Mouse (Mus musculus) C2C12 (cell line): ENCODE measurements at regions not wholly inside any gene's neighbourhood (a gene's known extent, or its start where the extent isn't known, plus 50 kb on each side); places are given as distances from the start of the nearest gene placed in this dataset.

ENCODE experiments used
- H3K27me3 ChIP-seq: one replicate; pipeline ENCODE4 v1.6.1; 2011; ENCODE audit not compliant: control insufficient read depth, insufficient read depth, insufficient read length
- H3K36me3 ChIP-seq: one replicate; pipeline ENCODE4 v1.6.1; 2011; ENCODE audit not compliant: control insufficient read depth, insufficient read depth
- H3K4me3 ChIP-seq: one replicate; pipeline ENCODE4 v1.5.1; 2011; ENCODE audit warnings: mild to moderate bottlenecking, control low read depth; ENCODE audit not compliant: poor library complexity, insufficient read depth, severe bottlenecking
- H3K79me2 ChIP-seq: one replicate; pipeline ENCODE4 v1.6.1; 2011; ENCODE audit not compliant: control insufficient read depth, insufficient read depth
- H3K79me3 ChIP-seq: one replicate; pipeline ENCODE4 v1.6.1; 2011; ENCODE audit warnings: low read depth, control low read depth
- H3ac ChIP-seq: one replicate; pipeline ENCODE3; 2011; ENCODE audit warnings: low read depth; ENCODE audit not compliant: control insufficient read depth, insufficient read length
- CEBPB ChIP-seq: IDR thresholded peaks from one replicate; pipeline ENCODE4 v1.6.1; 2011; ENCODE audit warnings: low read depth, mild to moderate bottlenecking, control low read depth, moderate library complexity
- CTCF ChIP-seq: IDR thresholded peaks from one replicate; pipeline ENCODE4 v1.5.1; 2011; ENCODE audit not compliant: control insufficient read depth, insufficient read depth, insufficient read length
- FOSL1 ChIP-seq: IDR thresholded peaks from one replicate; pipeline ENCODE4 v1.8.0; 2011; ENCODE audit warnings: mild to moderate bottlenecking, low read length; ENCODE audit not compliant: poor library complexity, insufficient read depth, severe bottlenecking
- MAX ChIP-seq: IDR thresholded peaks from one replicate; pipeline ENCODE4 v1.6.1; 2011; ENCODE audit warnings: mild to moderate bottlenecking, control low read depth
- MYOD1 ChIP-seq: IDR thresholded peaks from one replicate; pipeline ENCODE4 v1.6.1; 2011; ENCODE audit warnings: low read depth; ENCODE audit not compliant: control insufficient read depth, insufficient read length
- MYOG ChIP-seq: IDR thresholded peaks from one replicate; pipeline ENCODE4 v1.6.1; 2011; ENCODE audit not compliant: control insufficient read depth, insufficient read length; ENCODE audit errors: extremely low read depth
- USF1 ChIP-seq: IDR thresholded peaks from one replicate; pipeline ENCODE4 v1.6.1; 2011; ENCODE audit warnings: low read depth, mild to moderate bottlenecking, control low read depth, moderate library complexity

- no peaks in the 10 kb centered on the region for H3K36me3 ChIP-seq
- H3K27me3 ChIP-seq, result no peaks in the 10 kb centered on the region
- no peaks in the 10 kb centered on the region for H3K79me2 ChIP-seq
- H3ac ChIP-seq, result no peak overlapping the region
- H3K4me3 ChIP-seq, result no peak overlapping the region
- no peaks in the 10 kb centered on the region for H3K79me3 ChIP-seq
- TF ChIP-seq MYOD1, result no peak
These were observed 264.9 kb upstream of the Pum3 start for GRCm38 (mm10) chr19:27694478-27694877.

DNA sequence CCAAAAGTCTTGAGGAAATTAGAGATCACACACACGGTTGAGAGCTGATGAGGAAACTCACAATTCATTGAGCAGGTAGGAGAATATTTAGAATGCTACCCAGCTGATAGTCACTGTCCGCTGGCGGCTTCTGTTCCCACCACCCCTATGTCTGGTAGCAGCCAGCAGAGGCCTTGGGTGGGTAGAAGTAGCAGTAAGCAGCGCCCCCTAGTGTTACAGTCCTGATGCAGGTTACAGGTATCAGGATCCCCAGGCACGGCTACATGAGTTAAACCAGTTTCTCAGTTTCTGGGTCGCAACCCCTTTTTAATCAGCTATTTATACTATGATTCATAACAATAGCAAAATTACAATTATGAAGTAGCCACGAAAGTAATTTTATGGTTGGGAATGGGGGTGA, 264.1 kb upstream of the Pum3 start:
- Histone ChIP-seq H3K79me3 (no peaks in the 10 kb centered on the region), H3K4me3 (no peak overlapping the region), H3ac (no peak overlapping the region), H3K79me2 (no peaks in the 10 kb centered on the region), H3K36me3 (no peaks in the 10 kb centered on the region), H3K27me3 (no peaks in the 10 kb centered on the region)
- TF ChIP-seq USF1, result no peak
- no peak for TF ChIP-seq FOSL1
- TF ChIP-seq MYOD1, result no peak
- no peak for TF ChIP-seq CEBPB
- TF ChIP-seq CTCF, result no peak
- TF ChIP-seq MAX, result no peak
- TF ChIP-seq MYOG, result no peak

DNA sequence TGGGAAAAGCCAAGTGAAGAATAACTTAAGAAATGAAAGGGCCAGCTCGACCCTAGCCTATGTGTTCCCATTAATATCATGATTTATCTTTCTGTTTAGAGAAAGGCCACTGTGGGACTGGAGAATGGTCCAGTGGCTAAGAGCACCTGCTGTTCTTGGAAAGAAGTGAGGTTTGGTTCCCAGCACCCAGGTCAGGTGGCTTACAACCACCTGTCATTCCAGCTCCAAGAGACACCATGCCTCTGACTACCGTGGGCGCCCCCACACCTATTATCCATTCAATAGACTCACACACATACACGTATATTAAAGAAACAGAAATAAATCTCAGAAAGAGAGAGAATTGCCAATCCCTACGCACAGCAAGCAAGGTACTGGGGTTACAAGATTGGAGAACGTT, 263.3 kb upstream of the Pum3 start:
- Histone ChIP-seq H3K27me3 (no peaks in the 10 kb centered on the region), H3K36me3 (no peaks in the 10 kb centered on the region), H3K79me2 (no peaks in the 10 kb centered on the region), H3ac (no peak overlapping the region), H3K79me3 (no peaks in the 10 kb centered on the region), H3K4me3 (no peak overlapping the region)
- TF ChIP-seq MAX (no peak), CTCF (no peak), MYOD1 (no peak), USF1 (no peak), FOSL1 (no peak), CEBPB (no peak), MYOG (no peak)

- H3K79me3 ChIP-seq, result no peaks in the 10 kb centered on the region
- H3K79me2 ChIP-seq, result no peaks in the 10 kb centered on the region
- no peak overlapping the region for H3K4me3 ChIP-seq
- H3K36me3 ChIP-seq, result no peaks in the 10 kb centered on the region
- no peak for TF ChIP-seq USF1
- no peak for TF ChIP-seq CEBPB
- no peak for TF ChIP-seq MYOD1
- no peak for TF ChIP-seq FOSL1
- no peak for TF ChIP-seq MAX
- no peak for TF ChIP-seq MYOG
- TF ChIP-seq CTCF, result no peak
- no peak overlapping the region for H3ac ChIP-seq
- no peaks in the 10 kb centered on the region for H3K27me3 ChIP-seq
These were observed 253.8 kb upstream of the Pum3 start for GRCm38 (mm10) chr19:27683426-27683825.

DNA sequence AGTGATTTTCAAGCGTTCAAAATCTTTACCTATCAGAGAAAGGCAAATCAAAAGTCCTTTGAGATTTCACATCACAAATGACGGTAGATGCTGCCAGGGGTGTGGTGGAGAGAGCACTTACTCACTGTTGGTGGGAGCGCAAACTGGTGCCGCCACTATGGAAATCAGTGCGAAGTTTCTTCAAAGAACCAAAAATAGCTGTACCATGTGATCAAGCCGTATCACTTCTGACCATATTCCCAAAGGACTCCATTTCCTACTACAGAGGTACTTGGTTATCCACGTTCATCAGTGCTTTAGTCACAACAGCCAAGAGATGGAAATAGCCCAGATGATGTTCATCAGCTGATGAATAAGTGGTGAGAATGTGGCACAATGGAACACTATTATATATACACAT, 249.8 kb upstream of the Pum3 start:
- Histone ChIP-seq H3K27me3 (no peaks in the 10 kb centered on the region), H3ac (no peak overlapping the region), H3K36me3 (no peaks in the 10 kb centered on the region), H3K4me3 (no peak overlapping the region), H3K79me2 (no peaks in the 10 kb centered on the region), H3K79me3 (no peaks in the 10 kb centered on the region)
- TF ChIP-seq USF1 (no peak), CTCF (no peak), MYOG (no peak), MAX (no peak), CEBPB (no peak), FOSL1 (no peak), MYOD1 (no peak)

DNA sequence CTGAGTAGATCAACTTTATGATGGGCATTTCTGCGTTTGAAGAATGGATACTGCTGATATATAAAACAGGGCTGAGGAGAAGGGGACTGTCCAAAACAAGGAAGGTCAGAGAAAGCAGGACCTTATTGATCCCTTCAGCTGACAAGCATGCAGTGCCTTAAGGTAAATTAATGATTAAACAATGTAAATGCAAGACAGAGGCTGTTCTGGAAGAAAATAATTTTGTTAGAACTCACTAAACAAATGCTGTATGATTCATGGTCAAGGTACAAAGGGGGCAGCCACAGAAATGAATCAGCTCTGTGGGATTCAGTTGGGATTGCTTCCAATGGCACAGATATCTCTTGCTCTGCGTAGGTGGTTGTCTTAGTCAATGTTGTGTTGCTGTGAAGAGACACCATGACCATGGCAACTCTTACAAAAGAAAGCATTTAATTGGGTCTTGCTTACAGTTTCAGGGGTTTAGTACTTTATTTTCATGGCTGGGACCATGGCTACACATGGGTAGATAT, 243.1 kb upstream of the Pum3 start:
- Histone ChIP-seq H3K79me3 (no peaks in the 10 kb centered on the region), H3K27me3 (no peaks in the 10 kb centered on the region), H3K36me3 (no peaks in the 10 kb centered on the region), H3ac (no peak overlapping the region), H3K79me2 (no peaks in the 10 kb centered on the region), H3K4me3 (no peak overlapping the region)
- TF ChIP-seq USF1, result no peak
- no peak for TF ChIP-seq CEBPB
- TF ChIP-seq FOSL1, result no peak
- no peak for TF ChIP-seq MAX
- no peak for TF ChIP-seq MYOD1
- no peak for TF ChIP-seq CTCF
- TF ChIP-seq MYOG, result no peak
